Mouse (Mus musculus) hindbrain, embryonic 12.5 days (tissue): ENCODE results near the gene Tmed4. TPM values are rescaled to one million over a fixed set of nuclear protein-coding genes. Genes with fewer than 3 reads are reported as not detected.

ENCODE experiments used
- polyA plus RNA-seq: library from polyadenylated mRNA; unstranded; fragments of >200 nt; fragmentation: Nextera tagmentation; extraction: Ambion mirVana; gene quantifications from 2 replicates; pipeline ENCODE4 v1.2.1, GENCODE M21; 2016

Tmed4 gene
- polyA plus RNA-seq, 1 experiment from 2014 or later: 140 TPM

Other genes with a start within 250 kb of the Tmed4 start
- gene Camk2b, start 208.5 kb downstream of the Tmed4 start, polyA plus RNA-seq: 16.5 and 17.3 TPM in 2 replicates
- gene A730071L15Rik, start 74.8 kb downstream of the Tmed4 start, polyA plus RNA-seq: 0.40 and 0.41 TPM in 2 replicates
- gene Nudcd3, start 74.5 kb downstream of the Tmed4 start, polyA plus RNA-seq: 57.7 and 58.6 TPM in 2 replicates
- 0.05 TPM in 1 of 2 replicates, not detected in the other for gene Npc1l1, start 44.7 kb downstream of the Tmed4 start, polyA plus RNA-seq
- gene Ddx56, start 7.1 kb downstream of the Tmed4 start, polyA plus RNA-seq: 80.5 and 83.0 TPM in 2 replicates
- 100 and 101 TPM in 2 replicates for gene Ogdh, start 16.8 kb upstream of the Tmed4 start, polyA plus RNA-seq
- 21.5 and 22.4 TPM in 2 replicates for gene Zmiz2, start 114.2 kb upstream of the Tmed4 start, polyA plus RNA-seq
- gene Ppia, start 140.6 kb upstream of the Tmed4 start, polyA plus RNA-seq: 4,150 and 4,164 TPM in 2 replicates
- 520 and 591 TPM in 2 replicates for gene H2afv, start 169.6 kb upstream of the Tmed4 start, polyA plus RNA-seq
- gene Purb, start 201.0 kb upstream of the Tmed4 start, polyA plus RNA-seq: 17.2 and 18.3 TPM in 2 replicates
- gene Myo1g, start 246.1 kb upstream of the Tmed4 start, polyA plus RNA-seq: 0.50 and 0.70 TPM in 2 replicates